Comparison of ENCODE assay signal across 13 mouse cellular contexts in genomic region chr2:160793117-160793516, GRCm38 (mm10).
DNase-seq lines count a peak whose midpoint lies in the region; ATAC-seq and TF ChIP-seq lines count a peak whose summit lies in the region.
"Had no signal": no experiment of that assay in that cellular context is flagged by ENCODE, and none has a peak within 500 bp of the region (broad histone marks: within the 10 kb centered on the region; RNA-seq: fewer than 3 reads in every experiment).

No protein-coding gene starts in this region.

- peak; percentile 69 for DNase-seq in heart, adult 11 months
- no peak for DNase-seq in heart, embryonic 10.5 days (ENCODE audit: low spot score)
- no peak for DNase-seq in lung, adult 2 months
- DNase-seq in lung, postnatal 4 days = no peak
- peak; percentile 36 for DNase-seq in T-cell, adult 2 months (ENCODE audit: low spot score)
- DNase-seq in spleen, postnatal 36 days (ENCODE audit: low spot score in 2 of 2) = no peak
- DNase-seq in left cerebral cortex, postnatal 36 days (ENCODE audit: low spot score in 2 of 2) = no peak
- DNase-seq: cerebellum, postnatal 36 days; gastrocnemius, postnatal 14 days; heart, postnatal 4 days had no signal

- no peak overlapping the region for H3K27ac ChIP-seq in heart, embryonic 10.5 days
- H3K27ac ChIP-seq: liver, embryonic 14.5 days; midbrain, embryonic 15.5 days had no signal

- 68% methylated on average over 2 of the region's 2 CpGs for WGBS in heart, embryonic 10.5 days
- WGBS in lung, adult 2 months = 24% methylated on average over 2 of the region's 2 CpGs

- ATAC-seq in megakaryocyte-erythroid progenitor cell, adult 5-6 weeks (replicated peaks; ENCODE audit: low FRiP score, low TSS enrichment, poor library complexity, severe bottlenecking) = peak; percentile 63
- ATAC-seq: midbrain, embryonic 15.5 days had no signal

- intact Hi-C loops in left cerebral cortex, postnatal 36 days (cut with DNase I) = no loop called here

- no peak overlapping the region for H3K4me3 ChIP-seq in heart, embryonic 10.5 days
- no peak overlapping the region for H3K4me3 ChIP-seq in lung, adult 2 months (replicated peaks; ENCODE audit: extremely low read depth, low read depth, low read length)
- H3K4me3 ChIP-seq: midbrain, embryonic 15.5 days had no signal

- peak; percentile 44; the same call in 1 of the 2 replicates for TF ChIP-seq CTCF in lung, adult 2 months (IDR thresholded peaks at IDR 0.05; ENCODE audit: insufficient read depth, low read length)

- H3K36me3 ChIP-seq in heart, embryonic 10.5 days = no peaks in the 10 kb centered on the region
- H3K36me3 ChIP-seq: midbrain, embryonic 15.5 days had no signal

- no peaks in the 10 kb centered on the region for H3K27me3 ChIP-seq in heart, embryonic 10.5 days (ENCODE audit: insufficient read depth, poor library complexity, severe bottlenecking)
- H3K27me3 ChIP-seq: midbrain, embryonic 15.5 days had no signal

- peaks cover 4% of the 10 kb centered on the region; the same call in 1 of the 2 replicates for H3K4me1 ChIP-seq in heart, embryonic 10.5 days
- peaks cover 6% of the 10 kb centered on the region for H3K4me1 ChIP-seq in lung, adult 2 months (ENCODE audit: control insufficient read depth, insufficient read depth, low read length)
- H3K4me1 ChIP-seq: midbrain, embryonic 15.5 days had no signal

- no peaks in the 10 kb centered on the region for H3K9me3 ChIP-seq in heart, embryonic 10.5 days
- H3K9me3 ChIP-seq: midbrain, embryonic 15.5 days had no signal

- no peak for TF ChIP-seq POLR2A in lung, adult 2 months (IDR thresholded peaks at IDR 0.05; ENCODE audit: borderline replicate concordance, extremely low read depth, low read depth, low read length)

Comparison
In these comparisons a context has a peak if more than half of its experiments do, and no peak if none do; other contexts are left out.
1. DNase-seq: peak in heart, adult 11 months (single experiment) and T-cell, adult 2 months (single experiment); none in heart, embryonic 10.5 days (single experiment), lung, adult 2 months (single experiment), lung, postnatal 4 days (0 of 2), spleen, postnatal 36 days (0 of 2) and left cerebral cortex, postnatal 36 days (0 of 2).